Mouse (Mus musculus): ENCODE measurements around the gene Rnaseh2b. TPM values are rescaled to one million over a fixed set of nuclear protein-coding genes. Genes with fewer than 3 reads are reported as not detected.

Gene Rnaseh2b
- polyA plus RNA-seq, 2 experiments = 29.8 to 75.6 TPM

DNA sequence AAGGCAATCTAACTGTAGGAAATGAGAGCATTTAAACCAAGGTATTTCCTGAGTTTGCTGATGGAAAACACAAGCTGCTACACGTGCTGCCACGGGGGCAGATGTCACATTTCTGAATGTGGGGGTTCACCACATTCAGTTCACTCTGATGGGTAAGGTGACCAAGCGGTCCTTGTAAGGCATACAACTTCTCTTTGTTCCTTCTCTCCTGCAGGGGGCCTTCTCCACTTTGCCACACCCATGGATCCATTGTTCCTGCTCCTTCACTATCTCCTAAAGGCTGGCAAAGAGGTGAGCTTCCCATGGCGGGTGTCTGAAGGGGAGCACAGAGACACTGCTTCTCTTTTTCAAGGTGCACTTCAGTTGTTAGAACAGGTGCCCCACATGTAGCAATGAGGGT lies 57.8 kb downstream of the Rnaseh2b start:
- Histone ChIP-seq H3K9me3 (ENCODE audit: control insufficient read depth, low read length) (no peaks in the 10 kb centered on the region), H3K9ac (replicated peaks) (no peak overlapping the region), H3K27ac (no peak overlapping the region), H3K4me1 (replicated peaks; ENCODE audit: control insufficient read depth in 2 of 2, insufficient read depth in 2 of 2, low read length in 1 of 2) (no peaks in the 10 kb centered on the region), H3K27me3 (ENCODE audit: control insufficient read depth, insufficient read depth, low read length) (no peaks in the 10 kb centered on the region), H3K4me2 (ENCODE audit: low read depth) (no peak overlapping the region), H3K4me3 (ENCODE audit: insufficient read depth in 1 of 2, low read depth in 2 of 2, low read length in 2 of 2) (no peak overlapping the region), H3K36me3 (replicated peaks; ENCODE audit: control insufficient read depth, insufficient read depth, low read depth) (peaks cover 5% of the 10 kb centered on the region; the same call in 1 of the 2 replicates)
- DNase-seq (ENCODE audit: low read depth in 3 of 3, low spot score in 3 of 3) = no peak
- ATAC-seq (ENCODE audit: insufficient read depth) = no peak
- no peak for TF ChIP-seq EP300 (IDR thresholded peaks at IDR 0.05; ENCODE audit: low read depth)
- TF ChIP-seq CTCF (IDR thresholded peaks at IDR 0.05; ENCODE audit: low read depth) = no peak
- WGBS (ENCODE audit: insufficient replicate concordance) = 82% methylated on average over 4 of the region's 4 CpGs

- ATAC-seq (ENCODE audit: insufficient read depth) (no peak), DNase-seq (ENCODE audit: low read depth in 3 of 3, low spot score in 3 of 3) (no peak)
- Histone ChIP-seq H3K27me3 (ENCODE audit: control insufficient read depth, insufficient read depth, low read length) (no peaks in the 10 kb centered on the region), H3K4me2 (ENCODE audit: low read depth) (no peak overlapping the region), H3K9me3 (ENCODE audit: control insufficient read depth, low read length) (no peaks in the 10 kb centered on the region), H3K36me3 (replicated peaks; ENCODE audit: control insufficient read depth, insufficient read depth, low read depth) (peaks cover 5% of the 10 kb centered on the region; the same call in 1 of the 2 replicates), H3K27ac (no peak overlapping the region), H3K4me1 (replicated peaks; ENCODE audit: control insufficient read depth in 2 of 2, insufficient read depth in 2 of 2, low read length in 1 of 2) (no peaks in the 10 kb centered on the region), H3K9ac (replicated peaks) (no peak overlapping the region), H3K4me3 (ENCODE audit: insufficient read depth in 1 of 2, low read depth in 2 of 2, low read length in 2 of 2) (no peak overlapping the region)
- TF ChIP-seq CTCF (IDR thresholded peaks at IDR 0.05; ENCODE audit: low read depth) (no peak), EP300 (IDR thresholded peaks at IDR 0.05; ENCODE audit: low read depth) (no peak)
- 81% methylated on average over 3 of the region's 3 CpGs for WGBS (ENCODE audit: insufficient replicate concordance)
These were observed 58.5 kb downstream of the Rnaseh2b start for GRCm38 (mm10) chr14:62350890-62351289.

GRCm38 (mm10) chr14:62353372-62353771 lies 61.0 kb downstream of the Rnaseh2b start:
- DNase-seq (ENCODE audit: low read depth in 3 of 3, low spot score in 3 of 3) (no peak), ATAC-seq (ENCODE audit: insufficient read depth) (no peak)
- no peak for TF ChIP-seq EP300 (IDR thresholded peaks at IDR 0.05; ENCODE audit: low read depth)
- no peak for TF ChIP-seq CTCF (IDR thresholded peaks at IDR 0.05; ENCODE audit: low read depth)
- 72% methylated on average over 9 of the region's 9 CpGs for WGBS (ENCODE audit: insufficient replicate concordance)
- peaks cover 5% of the 10 kb centered on the region; the same call in 1 of the 2 replicates for H3K36me3 ChIP-seq (replicated peaks; ENCODE audit: control insufficient read depth, insufficient read depth, low read depth)
- H3K9ac ChIP-seq (replicated peaks) = no peak overlapping the region
- H3K9me3 ChIP-seq (ENCODE audit: control insufficient read depth, low read length) = no peaks in the 10 kb centered on the region
- no peak overlapping the region for H3K27ac ChIP-seq
- H3K4me2 ChIP-seq (ENCODE audit: low read depth) = no peak overlapping the region
- no peak overlapping the region for H3K4me3 ChIP-seq (ENCODE audit: insufficient read depth in 1 of 2, low read depth in 2 of 2, low read length in 2 of 2)
- no peaks in the 10 kb centered on the region for H3K27me3 ChIP-seq (ENCODE audit: control insufficient read depth, insufficient read depth, low read length)
- no peaks in the 10 kb centered on the region for H3K4me1 ChIP-seq (replicated peaks; ENCODE audit: control insufficient read depth in 2 of 2, insufficient read depth in 2 of 2, low read length in 1 of 2)

- Histone ChIP-seq H3K9ac (replicated peaks) (no peak overlapping the region), H3K27ac (no peak overlapping the region), H3K4me3 (ENCODE audit: insufficient read depth in 1 of 2, low read depth in 2 of 2, low read length in 2 of 2) (no peak overlapping the region), H3K4me1 (replicated peaks; ENCODE audit: control insufficient read depth in 2 of 2, insufficient read depth in 2 of 2, low read length in 1 of 2) (no peaks in the 10 kb centered on the region), H3K4me2 (ENCODE audit: low read depth) (no peak overlapping the region), H3K9me3 (ENCODE audit: control insufficient read depth, low read length) (no peaks in the 10 kb centered on the region), H3K36me3 (replicated peaks; ENCODE audit: control insufficient read depth, insufficient read depth, low read depth) (peaks cover 5% of the 10 kb centered on the region; the same call in 1 of the 2 replicates), H3K27me3 (ENCODE audit: control insufficient read depth, insufficient read depth, low read length) (no peaks in the 10 kb centered on the region)
- DNase-seq (ENCODE audit: low read depth in 3 of 3, low spot score in 3 of 3) = no peak
- 80% methylated on average over 5 of the region's 5 CpGs for WGBS (ENCODE audit: insufficient replicate concordance)
- ATAC-seq (ENCODE audit: insufficient read depth) = no peak
- TF ChIP-seq CTCF (IDR thresholded peaks at IDR 0.05; ENCODE audit: low read depth) = no peak
- TF ChIP-seq EP300 (IDR thresholded peaks at IDR 0.05; ENCODE audit: low read depth) = no peak
These were observed 61.4 kb downstream of the Rnaseh2b start for GRCm38 (mm10) chr14:62353793-62354192.

GRCm38 (mm10) chr14:62355201-62355600 lies 62.8 kb downstream of the Rnaseh2b start:
- no peak overlapping the region for H3K27ac ChIP-seq
- WGBS (ENCODE audit: insufficient replicate concordance) = 74% methylated on average over 7 of the region's 7 CpGs
- no peaks in the 10 kb centered on the region for H3K4me1 ChIP-seq (replicated peaks; ENCODE audit: control insufficient read depth in 2 of 2, insufficient read depth in 2 of 2, low read length in 1 of 2)
- H3K9ac ChIP-seq (replicated peaks) = no peak overlapping the region
- H3K9me3 ChIP-seq (ENCODE audit: control insufficient read depth, low read length) = no peaks in the 10 kb centered on the region
- ATAC-seq (ENCODE audit: insufficient read depth) (no peak), DNase-seq (ENCODE audit: low read depth in 3 of 3, low spot score in 3 of 3) (no peak)
- peaks cover 3% of the 10 kb centered on the region for H3K36me3 ChIP-seq (replicated peaks; ENCODE audit: control insufficient read depth, insufficient read depth, low read depth)
- no peak for TF ChIP-seq EP300 (IDR thresholded peaks at IDR 0.05; ENCODE audit: low read depth)
- TF ChIP-seq CTCF (IDR thresholded peaks at IDR 0.05; ENCODE audit: low read depth) = no peak
- no peaks in the 10 kb centered on the region for H3K27me3 ChIP-seq (ENCODE audit: control insufficient read depth, insufficient read depth, low read length)
- H3K4me2 ChIP-seq (ENCODE audit: low read depth) = no peak overlapping the region
- no peak overlapping the region for H3K4me3 ChIP-seq (ENCODE audit: insufficient read depth in 1 of 2, low read depth in 2 of 2, low read length in 2 of 2)

Measured in liver, embryonic 14.5 days (tissue).